Mouse (Mus musculus) spleen, postnatal 0 days (tissue): ENCODE results near the gene Snrk. TPM values are rescaled to one million over a fixed set of nuclear protein-coding genes. Genes with fewer than 3 reads are reported as not detected.

Experiments
- polyA plus RNA-seq: library from polyadenylated mRNA; unstranded; fragments of >200 nt; fragmentation: Nextera tagmentation; extraction: Ambion mirVana; gene quantifications from 2 replicates; pipeline ENCODE4 v1.2.1, GENCODE M21; 2015

The Snrk gene
- polyA plus RNA-seq, result 20.3 and 25.7 TPM in 2 replicates

GRCm38 (mm10) chr9:122117112-122117616, at the start of gene Snrk:
TSS of gene Snrk (plus strand) at chr9:122117266.

Other genes starting within 250 kb of the Snrk start
- 0.33 and 0.42 TPM in 2 replicates for gene Ackr2, start 218.9 kb upstream of the Snrk start, polyA plus RNA-seq
- 0.06 and 0.08 TPM in 2 replicates for gene Cyp8b1, start 201.0 kb upstream of the Snrk start, polyA plus RNA-seq
- 0.43 and 0.93 TPM in 2 replicates for gene Fam198a, start 166.3 kb upstream of the Snrk start, polyA plus RNA-seq
- gene Pomgnt2, start 120.2 kb upstream of the Snrk start, polyA plus RNA-seq, result 1.5 and 3.3 TPM in 2 replicates
- 9.8 and 15.8 TPM in 2 replicates for gene Ano10, start 177.2 kb downstream of the Snrk start, polyA plus RNA-seq
- 20.1 and 25.0 TPM in 2 replicates for gene Abhd5, start 234.3 kb downstream of the Snrk start, polyA plus RNA-seq